Mouse (Mus musculus) adipocyte (in vitro differentiated cells): ENCODE measurements at regions not wholly inside any gene's neighbourhood (a gene's known extent, or its start where the extent isn't known, plus 50 kb on each side); places are given as distances from the start of the nearest gene placed in this dataset.

Experiments used
- DNase-seq: peaks from one replicate; pipeline ENCODE4 v3.0.0-alpha.2; 2016; ENCODE audit warnings: low spot score

GRCm38 (mm10) chr2:12034323-12034585 lies 256.6 kb downstream of the Ankrd16 start:
- no peak for DNase-seq

- DNase-seq = no peak
Measured at GRCm38 (mm10) chr2:12049386-12049785, 252.3 kb downstream of the Itga8 start.

GRCm38 (mm10) chr2:12049972-12050371 lies 251.8 kb downstream of the Itga8 start:
- DNase-seq = peak; percentile 56

GRCm38 (mm10) chr2:12053404-12054164 lies 248.1 kb downstream of the Itga8 start:
- DNase-seq = no peak

- no peak for DNase-seq
Measured at GRCm38 (mm10) chr2:12054165-12054500, 247.6 kb downstream of the Itga8 start.
